Mouse (Mus musculus) MEL (cell line): Measurements from ENCODE around the gene Mmp21. TPM values are rescaled to one million over a fixed set of nuclear protein-coding genes. Genes with fewer than 3 reads are reported as not detected.

ENCODE experiments used
- DNase-seq: peaks from one replicate; pipeline ENCODE4 v3.0.0; 2011; ENCODE audit warnings: low read depth, low spot score
- H3K27ac ChIP-seq: 2 replicates; pipeline ENCODE4 v1.5.1; 2012; ENCODE audit warnings: low read depth, mild to moderate bottlenecking, control low read depth, low read length, moderate library complexity; ENCODE audit not compliant: control insufficient read depth
- H3K27me3 ChIP-seq, 2 experiments: fragments of 150-350 bp in 1 of 2; sonication (generic) in 1 of 2; 2 replicates each; pipeline ENCODE4 v1.6.1; 2012; ENCODE audit warnings: low read length in 2 of 2, mild to moderate bottlenecking in 2 of 2, improper control_type of control experiment in 1 of 2, moderate library complexity in 1 of 2; ENCODE audit not compliant: insufficient read depth in 2 of 2, control insufficient read depth in 1 of 2
- H3K36me3 ChIP-seq, 2 experiments: 2 replicates each; pipeline ENCODE4 v1.6.1; 2012 to 2014; ENCODE audit warnings: low read length in 2 of 2, improper control_type of control experiment in 1 of 2, inconsistent platforms in 1 of 2, mild to moderate bottlenecking in 1 of 2; ENCODE audit not compliant: insufficient read depth in 2 of 2, control insufficient read depth in 1 of 2
- H3K4me1 ChIP-seq, 2 experiments: fragments of 150-350 bp in 1 of 2; sonication (generic) in 1 of 2; 2 replicates each; pipeline ENCODE4 v1.6.1; 2012; ENCODE audit warnings: low read length in 2 of 2, improper control_type of control experiment in 1 of 2, mild to moderate bottlenecking in 1 of 2; ENCODE audit not compliant: insufficient read depth in 2 of 2, control insufficient read depth in 1 of 2
- H3K4me3 ChIP-seq, 2 experiments: fragments of 150-350 bp in 1 of 2; sonication (generic) in 1 of 2; 2 replicates each; pipeline ENCODE4 v1.5.1; 2012; ENCODE audit warnings: low read depth in 2 of 2, low read length in 2 of 2, mild to moderate bottlenecking in 2 of 2, moderate library complexity in 2 of 2, control low read depth in 1 of 2, improper control_type of control experiment in 1 of 2; ENCODE audit not compliant: control insufficient read depth in 1 of 2, insufficient read depth in 1 of 2
- H3K79me2 ChIP-seq: 2 replicates; pipeline ENCODE4 v1.6.1; 2012; ENCODE audit warnings: mild to moderate bottlenecking, low read length, moderate library complexity; ENCODE audit not compliant: control insufficient read depth, poor library complexity, insufficient read depth
- H3K9ac ChIP-seq: 2 replicates; pipeline ENCODE4 v1.6.1; 2012; ENCODE audit warnings: low read depth, mild to moderate bottlenecking, control low read depth, low read length, moderate library complexity; ENCODE audit not compliant: control insufficient read depth, poor library complexity, severe bottlenecking
- H3K9me3 ChIP-seq: fragments of 150-350 bp; sonication (generic); replicated peaks from 2 replicates; pipeline ENCODE4 v1.6.1; 2012; ENCODE audit warnings: mild to moderate bottlenecking, low read length, improper control_type of control experiment, moderate library complexity; ENCODE audit not compliant: insufficient read depth
- BHLHE40 ChIP-seq: IDR thresholded peaks from 2 replicates; pipeline ENCODE4 v1.6.1; 2012; ENCODE audit warnings: low read depth, mild to moderate bottlenecking, inconsistent platforms, low read length, improper control_type of control experiment, borderline replicate concordance
- CHD1 ChIP-seq: IDR thresholded peaks from 2 replicates; pipeline ENCODE4 v1.6.1; 2012; ENCODE audit warnings: low read depth, mild to moderate bottlenecking, inconsistent platforms, low read length, improper control_type of control experiment
- CHD2 ChIP-seq: IDR thresholded peaks from 2 replicates; pipeline ENCODE4 v1.6.1; 2011; ENCODE audit warnings: low read length, improper control_type of control experiment
- CTCF ChIP-seq, 3 experiments: IDR thresholded peaks in 2 of 3; conservative IDR thresholded peaks in 1 of 3; 2 replicates each; pipeline ENCODE4 v1.5.1; 2011 to 2012; ENCODE audit warnings: low read length in 3 of 3, low read depth in 2 of 3, mild to moderate bottlenecking in 2 of 3, improper control_type of control experiment in 1 of 3, inconsistent platforms in 1 of 3, mixed read lengths in 1 of 3, moderate library complexity in 1 of 3; ENCODE audit not compliant: control insufficient read depth in 1 of 3, insufficient read depth in 1 of 3, poor library complexity in 1 of 3, severe bottlenecking in 1 of 3
- E2F4 ChIP-seq: IDR thresholded peaks from 2 replicates; pipeline ENCODE4 v1.6.1; 2011; ENCODE audit warnings: low read depth, low read length, improper control_type of control experiment, borderline replicate concordance
- GABPA ChIP-seq: IDR thresholded peaks from 2 replicates; pipeline ENCODE4 v1.6.1; 2012; ENCODE audit warnings: low read depth, mild to moderate bottlenecking, inconsistent platforms, low read length, improper control_type of control experiment, moderate library complexity
- GATA1 ChIP-seq: IDR thresholded peaks from 2 replicates; pipeline ENCODE4 v1.6.1; 2011; ENCODE audit warnings: low read depth, low read length, improper control_type of control experiment
- KAT2A ChIP-seq: conservative IDR thresholded peaks from 2 replicates; pipeline ENCODE4 v1.6.1; 2012; ENCODE audit warnings: low read depth, low read length, improper control_type of control experiment, inconsistent platforms
- MAX ChIP-seq: IDR thresholded peaks from 2 replicates; pipeline ENCODE4 v1.6.1; 2011; ENCODE audit warnings: low read length, improper control_type of control experiment
- MXI1 ChIP-seq: IDR thresholded peaks from 2 replicates; pipeline ENCODE4 v1.6.1; 2011; ENCODE audit warnings: mild to moderate bottlenecking, low read depth, low read length, improper control_type of control experiment
- NRF1 ChIP-seq: IDR thresholded peaks from 2 replicates; pipeline ENCODE4 v1.6.1; 2014; ENCODE audit warnings: low read depth, mild to moderate bottlenecking, inconsistent platforms, low read length, improper control_type of control experiment, moderate library complexity; ENCODE audit not compliant: poor library complexity, insufficient read depth, severe bottlenecking
- POLR2A ChIP-seq, 2 experiments: IDR thresholded peaks; 2 replicates each; pipeline ENCODE4 v1.6.1; 2011 to 2012; ENCODE audit warnings: low read length in 2 of 2, mild to moderate bottlenecking in 2 of 2, control low read depth in 1 of 2, improper control_type of control experiment in 1 of 2, low read depth in 1 of 2, moderate library complexity in 1 of 2; ENCODE audit not compliant: control insufficient read depth in 1 of 2, insufficient read depth in 1 of 2, poor library complexity in 1 of 2
- RAD21 ChIP-seq: IDR thresholded peaks from 2 replicates; pipeline ENCODE4 v1.6.1; 2011; ENCODE audit warnings: mild to moderate bottlenecking, low read depth, low read length, improper control_type of control experiment
- SIN3A ChIP-seq: IDR thresholded peaks from 2 replicates; pipeline ENCODE4 v1.6.1; 2012; ENCODE audit warnings: low read length, improper control_type of control experiment, inconsistent platforms
- SMC3 ChIP-seq: IDR thresholded peaks from 2 replicates; pipeline ENCODE4 v1.6.1; 2011; ENCODE audit warnings: low read depth, low read length, improper control_type of control experiment
- TBP ChIP-seq: IDR thresholded peaks from 2 replicates; pipeline ENCODE4 v1.8.0; 2011; ENCODE audit warnings: low read depth, low read length, improper control_type of control experiment
- USF1 ChIP-seq: IDR thresholded peaks from 2 replicates; pipeline ENCODE4 v1.6.1; 2014; ENCODE audit warnings: low read depth, mild to moderate bottlenecking, inconsistent platforms, low read length, improper control_type of control experiment, moderate library complexity
- USF2 ChIP-seq, 2 experiments: IDR thresholded peaks; 2 replicates each; pipeline ENCODE4 v1.6.1; 2011 to 2012; ENCODE audit warnings: improper control_type of control experiment in 2 of 2, low read length in 2 of 2, borderline replicate concordance in 1 of 2, inconsistent platforms in 1 of 2, low read depth in 1 of 2, mild to moderate bottlenecking in 1 of 2; ENCODE audit not compliant: insufficient read depth in 1 of 2
- ZMIZ1 ChIP-seq: IDR thresholded peaks from 2 replicates; pipeline ENCODE4 v1.6.1; 2012; ENCODE audit warnings: low read depth, mild to moderate bottlenecking, inconsistent platforms, low read length, improper control_type of control experiment, moderate library complexity
- polyA plus RNA-seq, 2 experiments: library from polyadenylated mRNA; stranded (reverse) in 1 of 2; unstranded in 1 of 2; fragments of >175 nt in 1 of 2; fragments of >200 nt in 1 of 2; gene quantifications; 2 replicates each; pipeline versions ENCODE4 v1.2.1 to v1.2.4; 2012; ENCODE audit warnings: low replicate concordance in 2 of 2, low read depth in 1 of 2; ENCODE audit not compliant: insufficient read length in 2 of 2, insufficient read depth in 1 of 2, missing spikeins in 1 of 2
- total RNA-seq: library from RNA; depleted of rRNA; stranded (reverse); fragments of 300-350 nt; gene quantifications from 2 replicates; pipeline ENCODE4 v1.2.3, GENCODE M21; 2012

Gene Mmp21
- total and polyA plus RNA-seq, 3 experiments, result not detected

DNA sequence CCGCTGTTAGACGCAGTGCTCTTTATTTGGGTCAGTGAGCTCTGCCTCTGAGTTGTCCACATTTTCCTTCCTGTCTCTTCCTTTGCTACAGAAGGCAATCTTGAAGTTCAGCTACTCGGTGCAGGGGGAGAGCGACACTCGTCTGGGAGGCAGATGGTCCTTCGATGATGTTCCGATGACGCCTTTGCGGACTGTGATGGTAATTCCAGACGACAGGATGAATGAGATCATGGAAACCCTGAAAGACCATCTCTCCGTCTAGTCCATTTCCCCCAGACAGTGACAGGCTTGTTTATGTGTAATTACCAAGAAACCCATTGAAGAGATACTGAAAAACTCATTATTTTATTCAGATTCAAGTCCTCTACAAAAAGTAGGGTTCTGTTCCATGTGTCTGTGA, 40.8 kb upstream of the Mmp21 start:
- H3K9me3 ChIP-seq, result no peaks in the 10 kb centered on the region
- peaks cover 0 to 9% of the 10 kb centered on the region in 2 experiments; a peak in 2 of 4 replicates for H3K36me3 ChIP-seq
- DNase-seq, result no peak
- H3K79me2 ChIP-seq, result no peaks in the 10 kb centered on the region
- TF ChIP-seq CHD2, result no peak
- no peak for TF ChIP-seq ZMIZ1
- TF ChIP-seq SIN3A, result no peak
- no peak for TF ChIP-seq USF1
- no peak for TF ChIP-seq KAT2A
- TF ChIP-seq MAX, result no peak
- TF ChIP-seq MXI1, result no peak
- no peak for TF ChIP-seq POLR2A (IDR thresholded peaks at IDR 0.05; ENCODE audit: control insufficient read depth in 1 of 2, insufficient read depth in 1 of 2, low read depth in 1 of 2, low read length in 2 of 2, poor library complexity in 1 of 2)
- no peak for TF ChIP-seq RAD21
- TF ChIP-seq CHD1, result no peak
- TF ChIP-seq GABPA, result no peak
- TF ChIP-seq BHLHE40, result no peak
- no peak for TF ChIP-seq GATA1
- TF ChIP-seq SMC3, result no peak
- TF ChIP-seq NRF1, result no peak
- no peaks in the 10 kb centered on the region for H3K27me3 ChIP-seq
- no peak overlapping the region for H3K4me3 ChIP-seq
- no peak overlapping the region for H3K27ac ChIP-seq
- no peaks in the 10 kb centered on the region for H3K4me1 ChIP-seq
- H3K9ac ChIP-seq, result no peak overlapping the region

DNA sequence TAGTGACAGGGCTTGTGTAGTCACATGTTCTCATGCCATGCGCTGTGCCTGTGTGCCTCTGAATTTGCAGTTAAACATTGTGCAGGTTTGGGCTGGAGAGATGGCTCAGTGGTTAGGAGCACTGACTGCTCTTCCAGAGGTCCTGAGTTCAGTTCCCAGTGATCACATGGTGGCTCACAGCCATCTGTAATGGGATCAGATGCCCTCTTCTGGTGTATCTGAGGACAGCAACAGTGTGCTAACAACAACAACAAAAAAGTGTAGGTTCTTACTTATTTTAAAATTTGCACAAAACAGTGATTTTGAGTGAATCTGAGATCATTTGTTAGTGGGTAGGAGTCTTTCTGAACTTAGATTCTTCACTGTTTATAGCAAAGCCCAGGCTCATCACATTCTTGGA, 38.7 kb upstream of the Mmp21 start:
- no peaks in the 10 kb centered on the region for H3K79me2 ChIP-seq
- TF ChIP-seq E2F4 (no peak), USF1 (peak; percentile 66), RAD21 (peak; percentile 25), SMC3 (peak; percentile 45), TBP (peak; percentile 28; the same call in 1 of the 2 replicates), CTCF (IDR thresholded peaks at IDR 0.05 in 2 of 3, conservative IDR thresholded peaks at IDR 0.05 in 1 of 3; ENCODE audit: control insufficient read depth in 1 of 3, insufficient read depth in 1 of 3, low read depth in 2 of 3, low read length in 3 of 3, poor library complexity in 1 of 3, severe bottlenecking in 1 of 3) (peak in 2 of 3 experiments; percentile 37 to 41; a peak in 4 of 6 replicates), USF2 (IDR thresholded peaks at IDR 0.05; ENCODE audit: borderline replicate concordance in 1 of 2, insufficient read depth in 1 of 2, low read depth in 1 of 2, low read length in 2 of 2) (no peak)
- peaks cover 0 to 11% of the 10 kb centered on the region in 2 experiments; a peak in 2 of 4 replicates for H3K36me3 ChIP-seq
- no peaks in the 10 kb centered on the region for H3K9me3 ChIP-seq
- no peaks in the 10 kb centered on the region for H3K27me3 ChIP-seq
- no peak overlapping the region for H3K4me3 ChIP-seq
- no peaks in the 10 kb centered on the region for H3K4me1 ChIP-seq
- no peak overlapping the region for H3K9ac ChIP-seq
- H3K27ac ChIP-seq, result no peak overlapping the region
- DNase-seq, result peak; percentile 31
